Mouse (Mus musculus) cortical plate, adult 2 months (tissue): ENCODE measurements around the gene Nkg7. TPM values are rescaled to one million over a fixed set of nuclear protein-coding genes. Genes with fewer than 3 reads are reported as not detected.

ENCODE experiments used
- H3K27ac ChIP-seq: fragments of 200-500 bp; 2 replicates; pipeline ENCODE4 v1.5.1; 2012; ENCODE audit warnings: low read length, control low read depth, inconsistent platforms; ENCODE audit not compliant: insufficient read depth
- H3K4me1 ChIP-seq: fragments of 200-500 bp; 2 replicates; pipeline ENCODE4 v1.6.1; 2011; ENCODE audit warnings: low read length; ENCODE audit not compliant: control insufficient read depth, insufficient read depth
- H3K4me3 ChIP-seq: fragments of 200-500 bp; 2 replicates; pipeline ENCODE4 v1.5.1; 2011; ENCODE audit warnings: mild to moderate bottlenecking, low read length, control low read depth; ENCODE audit not compliant: insufficient read depth
- CTCF ChIP-seq: fragments of 200-500 bp; IDR thresholded peaks from 2 replicates; pipeline ENCODE4 v1.5.1; 2011; ENCODE audit warnings: mild to moderate bottlenecking, control low read depth, low read length; ENCODE audit not compliant: insufficient read depth; ENCODE audit errors: extremely low read depth
- POLR2A ChIP-seq: fragments of 200-500 bp; IDR thresholded peaks from 2 replicates; pipeline ENCODE4 v1.6.1; 2011; ENCODE audit warnings: mild to moderate bottlenecking, low read length, control low read depth; ENCODE audit not compliant: insufficient read depth; ENCODE audit errors: extremely low read depth
- polyA plus RNA-seq: library from polyadenylated mRNA; depleted of rRNA; stranded (reverse); fragments of >200 nt; gene quantifications from 2 replicates; pipeline ENCODE4 v1.2.3, GENCODE M21; 2012

Nkg7 gene
- polyA plus RNA-seq, 1 experiment: not detected

DNA sequence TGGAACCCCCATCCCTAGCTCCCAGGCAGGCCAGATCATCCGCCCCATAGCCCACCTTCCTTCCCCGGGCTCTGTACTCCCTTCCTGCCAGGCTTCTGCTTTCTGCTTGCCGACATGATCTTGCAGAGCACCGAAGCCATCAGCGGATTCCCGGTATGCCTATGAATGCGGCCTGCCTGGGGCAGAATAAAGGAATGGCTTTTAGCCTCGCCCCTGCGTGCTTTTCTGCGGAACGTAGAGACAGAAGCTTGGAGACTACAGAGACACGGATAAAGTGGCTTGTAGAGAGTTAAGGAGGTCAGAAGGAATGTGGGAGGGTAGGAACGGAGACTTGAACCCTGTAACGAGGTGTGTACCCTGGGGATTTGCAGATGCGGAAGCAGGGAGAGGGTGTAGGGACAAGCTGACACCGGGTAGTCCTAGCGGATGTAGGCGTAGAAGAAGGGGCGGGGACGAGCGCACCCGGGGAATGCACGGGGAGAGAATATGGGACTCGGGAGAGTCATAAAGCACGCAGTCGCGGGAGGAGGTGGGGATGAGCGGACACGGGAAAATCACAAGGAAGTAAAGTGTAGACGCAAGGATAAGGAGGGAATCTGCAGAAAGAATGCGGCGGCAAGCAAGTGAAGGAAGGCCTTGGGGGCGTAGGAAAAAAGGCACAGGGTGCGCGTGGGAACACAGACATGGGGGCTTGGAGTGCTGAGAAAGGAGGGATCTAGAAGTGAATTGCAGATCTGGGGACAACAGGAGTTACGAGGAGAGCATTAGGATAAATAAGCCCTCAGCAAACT is 6.4 kb downstream of the Nkg7 start:
- Histone ChIP-seq H3K4me1 (no peaks in the 10 kb centered on the region; the same call in 1 of the 2 replicates), H3K4me3 (peak overlapping the region; percentile 54), H3K27ac (peak overlapping the region; percentile 89)
- TF ChIP-seq CTCF: no peak
- TF ChIP-seq POLR2A: peak; percentile 64

DNA sequence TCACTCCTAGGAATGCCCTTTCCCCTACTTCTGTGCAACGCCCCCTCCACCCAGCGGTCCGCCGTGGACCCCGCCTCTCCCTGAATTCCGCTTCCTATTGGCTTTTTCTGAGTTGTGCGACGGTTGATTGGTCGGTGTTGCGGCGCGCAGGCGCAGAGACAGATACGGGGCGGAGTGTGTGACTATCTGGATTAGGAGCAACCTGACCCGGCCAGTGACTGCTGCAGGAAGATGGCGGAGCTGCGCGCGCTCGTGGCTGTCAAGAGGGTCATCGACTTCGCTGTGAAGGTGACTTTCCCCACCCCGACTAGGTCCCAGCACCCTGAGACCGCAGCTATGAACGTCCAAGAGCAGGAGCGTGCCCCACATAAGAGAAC is 7.0 kb downstream of the Nkg7 start, which contains the start of the genes Etfb and Gm45233:
Gene Etfb (plus strand): TSS at position 167 of the 377 bp plus-strand sequence.
Gene Gm45233 (plus strand): TSS at position 212 of the 377 bp plus-strand sequence.
- Histone ChIP-seq H3K27ac (peak within 1 kb of the TSS; percentile 89), H3K4me1 (no peaks in the 10 kb centered on the region; the same call in 1 of the 2 replicates), H3K4me3 (peak within 1 kb of the TSS; percentile 54)
- peak; percentile 85 for TF ChIP-seq POLR2A
- TF ChIP-seq CTCF: no peak

DNA sequence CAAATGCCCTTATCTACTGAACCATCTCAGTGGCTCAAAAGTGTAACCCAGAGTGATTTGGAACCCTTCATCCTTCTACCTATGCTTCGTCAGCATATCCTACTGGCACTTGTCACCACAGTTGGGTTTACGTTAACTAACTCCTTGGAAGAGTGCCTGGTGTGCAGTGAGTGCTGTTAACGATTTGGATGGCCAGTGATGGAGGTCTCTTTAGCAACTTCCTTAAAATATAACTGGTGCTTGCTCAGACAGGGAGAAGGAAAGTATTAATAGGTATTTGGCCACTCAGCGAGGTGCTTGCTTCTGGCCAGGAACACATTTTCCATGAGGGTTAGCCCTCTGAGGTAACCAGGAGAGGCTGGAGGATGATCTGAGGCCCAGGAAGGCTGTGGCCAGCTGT is 10.9 kb downstream of the Nkg7 start:
- Histone ChIP-seq H3K4me1 (no peaks in the 10 kb centered on the region; the same call in 1 of the 2 replicates), H3K27ac (no peak overlapping the region), H3K4me3 (no peak overlapping the region)
- TF ChIP-seq POLR2A (no peak), CTCF (no peak)

DNA sequence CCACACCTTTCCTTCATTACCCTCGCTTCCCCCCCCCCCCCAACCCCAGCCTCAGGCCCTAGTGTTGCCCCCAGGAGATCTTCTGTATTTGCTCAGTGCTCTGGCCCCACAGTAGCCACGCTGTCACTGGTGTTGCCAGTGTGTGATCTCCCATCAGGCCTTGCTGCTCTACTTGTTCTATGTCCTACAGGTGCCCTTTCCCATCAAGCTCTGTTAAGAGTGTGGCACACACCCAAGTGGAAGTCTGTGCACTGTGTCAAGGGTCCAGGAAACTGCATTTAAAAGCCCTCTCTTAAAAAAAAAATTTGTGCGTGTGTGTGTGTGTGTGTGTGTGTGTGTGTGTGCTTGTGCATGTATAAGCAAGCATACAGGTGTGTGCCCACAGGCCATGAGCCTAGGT is 11.4 kb downstream of the Nkg7 start:
- Histone ChIP-seq H3K27ac (no peak overlapping the region), H3K4me1 (no peaks in the 10 kb centered on the region; the same call in 1 of the 2 replicates), H3K4me3 (no peak overlapping the region)
- TF ChIP-seq CTCF (no peak), POLR2A (no peak)

DNA sequence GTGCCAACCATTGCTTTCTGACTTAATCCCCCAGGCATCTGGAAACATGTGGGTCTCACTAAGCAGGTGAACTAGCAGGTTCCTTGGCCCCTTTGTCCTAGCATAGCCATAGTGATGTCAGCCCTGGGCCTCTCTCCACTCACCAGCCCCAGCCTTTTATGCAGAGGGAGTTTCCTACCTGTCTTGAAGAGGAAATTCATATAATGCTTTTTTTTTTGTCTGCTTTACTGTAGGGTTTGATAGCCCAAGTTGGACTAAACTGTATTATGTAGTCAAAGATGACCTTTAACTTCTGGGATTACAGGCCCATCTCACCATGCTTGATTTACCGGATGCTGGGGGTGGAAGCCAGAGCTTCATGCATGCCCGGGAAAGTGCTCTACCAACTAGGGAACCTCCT is 12.9 kb downstream of the Nkg7 start:
- no peak overlapping the region for H3K4me3 ChIP-seq
- H3K27ac ChIP-seq: no peak overlapping the region
- TF ChIP-seq POLR2A: no peak
- no peak for TF ChIP-seq CTCF
- no peaks in the 10 kb centered on the region; the same call in 1 of the 2 replicates for H3K4me1 ChIP-seq

DNA sequence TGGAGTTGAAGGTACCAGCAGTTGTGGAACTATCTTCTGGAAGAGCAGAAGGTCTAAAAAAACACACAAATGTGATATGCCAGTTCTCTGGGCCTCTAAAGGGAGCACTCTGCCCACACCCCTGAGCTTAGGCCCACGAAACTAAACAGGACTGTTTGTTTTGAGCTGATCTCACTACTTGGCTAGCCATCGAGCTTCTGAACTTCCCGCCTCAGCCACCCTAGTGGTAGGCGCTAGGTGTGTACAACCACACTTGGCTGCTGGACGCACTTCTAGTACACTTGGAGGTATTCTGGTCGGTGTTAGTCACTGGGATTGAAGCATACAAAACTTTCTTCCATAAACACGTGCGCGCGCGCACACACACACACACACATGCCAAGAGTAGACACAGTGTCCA is 14.9 kb downstream of the Nkg7 start:
- no peaks in the 10 kb centered on the region for H3K4me1 ChIP-seq
- TF ChIP-seq POLR2A (no peak), CTCF (no peak)

DNA sequence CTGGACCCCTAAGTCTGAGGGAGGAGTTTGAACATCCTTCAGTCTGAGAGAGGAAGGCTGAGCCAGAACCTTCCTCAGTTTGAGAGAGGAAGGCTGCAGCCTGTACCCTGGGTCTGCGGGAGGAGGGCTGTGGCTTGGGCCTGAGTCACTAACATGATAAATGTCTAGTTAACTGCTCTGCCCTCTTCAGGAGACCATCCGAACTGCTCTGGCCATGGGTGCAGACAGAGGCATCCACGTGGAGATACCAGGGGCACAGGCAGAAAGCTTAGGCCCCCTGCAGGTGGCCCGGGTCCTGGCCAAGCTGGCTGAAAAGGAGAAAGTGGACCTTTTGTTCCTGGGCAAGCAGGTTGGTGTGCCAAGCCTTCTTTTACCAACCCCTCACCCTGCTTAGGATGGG is 15.7 kb downstream of the Nkg7 start:
- H3K4me3 ChIP-seq: no peak overlapping the region
- H3K27ac ChIP-seq: no peak overlapping the region
- no peaks in the 10 kb centered on the region for H3K4me1 ChIP-seq
- TF ChIP-seq POLR2A (no peak), CTCF (no peak)

More for the DNA sequence above, 14.9 kb downstream of the Nkg7 start:
- no peak overlapping the region for H3K27ac ChIP-seq
- H3K4me3 ChIP-seq: no peak overlapping the region

DNA sequence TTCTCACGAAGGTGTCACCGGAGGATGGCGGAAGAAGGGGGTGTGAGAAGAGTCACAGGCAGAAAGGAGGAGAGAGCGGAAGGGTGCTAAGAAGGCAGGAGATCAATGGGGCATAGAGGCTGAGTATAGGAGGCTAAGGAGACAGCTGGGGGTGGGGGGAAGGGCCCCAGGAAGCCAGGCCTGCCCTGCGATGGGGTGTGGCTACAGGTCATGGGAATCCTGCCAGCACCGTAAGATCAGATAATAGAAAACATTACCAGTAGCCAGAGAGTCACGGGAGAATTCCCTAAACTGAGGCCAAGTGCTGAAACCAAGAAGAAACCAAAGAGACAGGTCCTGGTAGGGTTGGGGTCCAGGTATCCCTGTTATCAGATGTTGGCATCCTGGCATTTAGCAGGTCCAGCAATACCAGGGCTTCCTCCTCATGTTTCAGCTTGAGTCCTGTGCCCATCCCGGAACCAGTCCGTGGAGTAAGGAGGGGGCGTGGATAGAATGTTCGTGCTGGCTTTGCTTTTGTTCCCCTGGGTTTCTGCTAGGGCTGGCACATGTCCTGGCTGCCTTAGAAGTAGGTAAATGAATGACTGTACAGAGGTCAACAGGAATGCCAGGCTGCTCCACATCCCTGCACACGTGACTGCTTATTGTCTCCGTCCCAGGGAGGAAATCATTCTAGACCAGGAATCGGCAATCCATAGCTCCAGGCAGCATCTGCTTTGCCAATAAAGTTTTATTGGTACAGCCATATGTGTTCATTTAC is 16.9 kb downstream of the Nkg7 start:
- no peak overlapping the region for H3K4me3 ChIP-seq
- no peak for TF ChIP-seq POLR2A
- no peak for TF ChIP-seq CTCF

DNA sequence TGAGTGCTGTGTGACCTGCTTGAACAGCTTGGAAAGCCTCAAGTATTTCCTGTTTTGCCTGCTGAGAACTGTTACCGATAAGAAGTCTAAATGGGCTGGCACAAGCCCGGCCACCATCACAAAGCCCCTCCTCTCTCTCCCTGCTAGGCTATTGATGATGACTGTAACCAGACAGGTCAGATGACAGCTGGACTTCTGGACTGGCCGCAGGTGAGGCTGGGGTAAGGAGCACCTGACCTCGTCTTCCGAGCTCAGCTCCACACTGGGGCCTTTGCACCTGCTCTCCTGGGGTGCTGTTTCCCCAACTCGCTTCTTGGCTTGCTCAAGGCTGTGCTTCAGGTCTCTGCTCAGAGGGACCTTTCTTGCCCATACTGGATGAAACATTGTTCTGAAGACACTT is 17.5 kb downstream of the Nkg7 start:
- Histone ChIP-seq H3K27ac (no peak overlapping the region), H3K4me1 (no peaks in the 10 kb centered on the region), H3K4me3 (no peak overlapping the region)
- TF ChIP-seq POLR2A: no peak
- no peak for TF ChIP-seq CTCF

More for the DNA sequence above, 16.9 kb downstream of the Nkg7 start:
- no peaks in the 10 kb centered on the region for H3K4me1 ChIP-seq
- no peak overlapping the region for H3K27ac ChIP-seq
